Mouse (Mus musculus) spleen, postnatal 36 days (tissue): Measurements from ENCODE around the gene Ccdc152.

Source experiments
- DNase-seq, 2 experiments: peaks; one replicate each; pipeline ENCODE4 v3.0.0; 2022; ENCODE audit warnings: low spot score in 2 of 2, mixed read lengths in 1 of 2

Ccdc152 gene

DNA sequence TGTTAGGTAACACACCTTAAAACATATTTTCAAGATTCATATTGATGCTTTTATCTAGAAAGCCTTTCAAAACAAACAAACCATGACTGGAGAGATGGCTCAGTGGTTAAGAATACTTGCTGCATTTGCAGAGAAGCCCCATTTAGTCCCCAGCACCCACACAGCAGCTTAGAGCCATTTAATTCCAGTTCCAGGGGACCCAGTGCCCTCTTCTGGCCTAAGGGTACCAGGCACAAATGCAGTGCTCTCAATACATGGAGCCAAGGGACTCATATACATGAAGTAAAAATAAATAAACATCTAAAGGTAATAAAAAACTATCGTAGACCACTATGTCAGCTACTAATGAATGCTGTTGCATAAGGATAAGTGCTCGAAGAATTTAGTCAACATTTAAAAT, 25.9 kb downstream of the Ccdc152 start:
- peak in 1 of 2 experiments; percentile 8 for DNase-seq

DNA sequence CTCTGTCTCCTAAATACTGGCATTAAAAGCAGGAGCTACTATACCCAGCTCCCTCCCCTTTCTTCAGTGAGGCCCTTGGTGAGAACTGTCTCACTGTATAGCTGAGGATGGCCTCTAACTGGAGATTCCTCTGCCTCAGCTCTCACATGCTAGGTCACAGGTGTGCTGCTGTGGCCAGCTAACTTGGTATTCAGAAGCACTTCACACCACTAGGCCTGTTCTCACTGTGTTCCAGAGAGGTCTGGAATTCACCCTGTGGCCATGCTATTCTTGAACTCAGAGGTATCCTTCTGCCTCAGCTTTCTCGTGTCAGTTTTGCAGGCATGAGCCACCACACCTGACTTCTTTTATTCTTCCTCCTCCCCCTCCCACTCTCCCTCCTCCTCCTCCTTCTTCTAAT, 30.1 kb downstream of the Ccdc152 start:
- DNase-seq: no peak

DNA sequence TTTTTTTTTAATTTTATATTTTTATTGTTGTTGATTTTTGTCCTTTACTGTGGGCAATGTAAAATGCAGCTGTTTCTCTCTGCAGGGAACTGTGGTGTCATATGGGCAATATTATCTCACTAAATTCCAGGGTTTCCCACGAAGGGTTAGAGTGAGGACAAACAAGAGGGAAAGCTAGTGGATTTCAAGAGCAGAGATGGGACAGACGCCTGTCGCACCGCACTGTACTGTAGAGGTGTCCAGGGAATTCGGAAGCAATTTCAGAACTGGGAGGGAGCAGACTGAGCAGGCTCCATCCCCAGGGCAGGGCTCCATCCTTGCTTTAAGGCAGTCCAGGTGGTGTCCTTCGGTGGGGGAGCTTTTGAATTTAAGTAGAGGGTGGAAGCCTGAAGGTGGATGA, 32.1 kb downstream of the Ccdc152 start:
- no peak for DNase-seq

DNA sequence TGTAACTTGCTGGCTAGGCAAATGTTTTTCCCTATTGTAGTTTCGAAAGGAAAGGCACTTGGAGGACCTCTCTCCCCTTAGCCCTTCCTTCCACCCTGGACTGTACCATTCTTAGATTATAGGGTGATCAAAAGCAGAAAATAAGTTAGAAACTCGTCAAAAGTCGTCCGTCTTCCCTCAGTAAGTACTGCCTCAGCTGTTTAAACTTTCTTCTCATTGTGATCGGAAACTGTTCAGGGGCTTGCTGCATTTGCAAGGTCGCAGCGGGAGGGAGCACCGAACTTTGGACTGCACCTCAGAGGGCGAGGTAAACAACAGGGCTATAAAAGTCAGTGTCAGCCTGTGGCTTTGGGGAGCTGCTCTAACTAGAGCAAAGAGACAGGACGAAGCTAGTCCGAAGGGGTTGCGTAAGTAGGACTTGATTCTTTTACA, 32.7 kb downstream of the Ccdc152 start:
- peak; percentile 69 to 74 for DNase-seq

DNA sequence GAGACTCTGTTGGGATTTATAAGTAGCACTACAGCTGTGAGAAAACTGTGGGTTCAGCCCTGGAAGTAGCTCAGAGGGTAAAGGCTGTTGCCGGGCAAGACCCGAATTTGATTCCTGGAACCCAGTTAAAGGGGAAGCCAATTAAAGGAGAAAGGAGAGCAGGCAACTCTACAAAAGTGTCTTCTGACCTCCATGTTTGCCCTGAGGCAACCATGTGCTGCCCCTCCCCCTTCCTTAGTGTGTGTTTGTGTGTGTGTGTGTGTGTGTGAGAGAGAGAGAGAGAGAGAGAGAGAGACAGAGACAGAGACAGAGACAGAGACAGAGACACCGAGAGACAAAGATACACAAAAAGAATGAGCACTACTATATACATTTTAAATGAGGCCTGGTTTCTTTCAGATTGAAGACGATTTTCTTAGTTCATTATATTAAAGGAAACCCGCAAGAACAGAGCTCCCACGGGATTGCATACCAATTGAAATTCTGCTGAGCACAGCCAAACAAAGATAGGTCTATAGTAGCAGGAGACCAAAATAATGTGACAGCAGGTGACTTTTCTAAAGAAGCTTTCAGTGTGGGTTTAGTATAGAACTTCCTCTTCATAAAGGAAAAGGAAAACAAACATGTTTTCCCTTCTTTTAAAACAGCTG, 33.2 kb downstream of the Ccdc152 start:
- peak in 1 of 2 experiments; percentile 12 for DNase-seq

DNA sequence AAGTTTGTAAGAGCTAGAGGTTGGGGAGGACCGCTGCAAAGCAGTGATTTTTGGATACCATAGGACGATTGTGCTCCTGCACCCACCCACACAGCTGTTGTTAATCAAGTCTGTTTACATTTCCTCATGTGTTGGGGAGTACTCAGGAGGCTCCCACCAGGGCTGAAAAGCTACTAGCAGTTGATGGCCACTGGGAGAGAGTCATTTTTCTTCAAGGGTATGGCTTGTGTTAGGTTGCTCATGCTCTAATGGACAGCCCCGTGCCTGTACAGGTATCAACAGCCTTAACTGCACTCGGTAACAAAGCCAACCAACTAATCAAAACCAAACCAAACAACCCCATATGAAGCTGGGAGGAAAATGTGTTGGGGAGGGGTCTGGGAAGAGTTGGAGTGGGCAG, 33.8 kb downstream of the Ccdc152 start:
- DNase-seq: no peak

DNA sequence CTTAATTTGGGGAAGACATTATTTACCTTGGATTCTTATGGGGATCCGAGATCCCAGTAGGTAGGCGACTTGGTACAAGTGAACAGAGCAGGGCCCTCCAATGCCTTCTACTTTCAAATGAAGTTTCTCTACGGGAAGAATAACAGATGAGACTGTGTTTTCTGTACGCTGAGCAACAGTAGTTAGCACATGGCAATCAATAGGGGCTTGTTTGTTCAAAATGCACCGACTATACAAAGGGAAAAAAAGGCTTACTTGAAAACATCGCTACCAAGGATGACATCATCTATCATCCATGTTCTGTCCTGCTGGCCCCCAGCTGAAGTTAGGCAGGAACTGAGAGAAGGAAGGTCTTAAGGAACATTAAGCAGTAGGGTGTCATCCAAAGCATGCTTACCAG, 35.1 kb downstream of the Ccdc152 start, which contains the start of gene Selenop:
Gene Selenop (plus strand): TSS at position 301 of the 400 bp plus-strand sequence.
- no peak for DNase-seq

DNA sequence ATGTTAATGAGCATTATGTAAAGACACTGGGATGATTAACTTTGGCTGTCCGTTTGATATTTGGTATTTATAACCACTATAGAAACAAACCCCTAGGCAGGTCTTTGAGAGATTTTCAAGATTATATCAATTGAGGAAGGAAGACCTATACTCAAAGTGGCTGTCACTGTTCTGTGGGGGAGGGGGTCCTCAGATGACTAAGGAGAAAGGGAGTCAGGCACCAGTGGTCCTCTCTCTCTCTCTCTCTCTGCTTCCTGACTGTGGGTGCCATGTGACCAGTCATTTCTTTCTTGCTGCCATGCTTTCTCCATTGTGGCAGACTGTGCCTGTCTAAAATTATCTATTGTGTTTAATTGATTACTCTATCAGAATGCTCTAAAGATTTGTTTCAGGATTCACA, 38.5 kb downstream of the Ccdc152 start:
- DNase-seq: no peak

DNA sequence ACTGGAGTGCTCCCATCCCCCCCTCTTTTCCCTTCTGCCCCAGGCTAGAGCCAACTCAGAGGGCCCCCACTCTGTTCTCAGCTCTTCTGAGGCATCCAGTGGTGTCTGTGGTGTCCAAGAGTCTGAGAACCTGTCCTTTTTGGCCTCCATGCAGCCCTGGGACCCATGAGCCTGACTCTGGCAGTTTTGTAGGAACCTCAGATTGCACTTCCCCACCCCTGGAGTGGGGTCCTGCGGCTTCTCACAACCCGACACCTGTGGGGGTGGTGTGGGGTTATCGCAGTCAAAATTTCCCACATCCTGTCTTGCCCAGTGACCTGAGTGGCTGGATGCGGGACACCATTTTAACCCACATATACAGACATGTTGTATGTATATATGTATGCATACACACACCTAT, 39.0 kb downstream of the Ccdc152 start:
- DNase-seq: no peak

DNA sequence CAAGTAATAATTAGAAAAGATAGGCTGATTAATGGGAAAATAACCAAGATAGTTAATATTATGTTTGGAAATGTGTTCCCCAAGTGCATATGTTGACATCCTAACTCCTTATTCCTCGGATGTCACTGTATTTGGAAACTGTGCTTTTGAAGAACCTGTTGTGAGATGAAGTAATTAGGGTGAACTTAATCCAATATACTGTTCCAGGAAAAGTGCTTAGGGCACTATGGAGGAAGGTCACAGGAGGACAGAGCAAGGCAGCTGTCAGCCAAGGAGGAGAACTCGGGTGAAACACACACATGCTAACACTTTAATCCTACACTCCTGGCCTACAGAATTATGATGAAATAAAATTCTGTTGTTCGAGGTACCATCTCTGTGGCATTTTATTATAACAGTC, 40.4 kb downstream of the Ccdc152 start:
- no peak for DNase-seq

DNA sequence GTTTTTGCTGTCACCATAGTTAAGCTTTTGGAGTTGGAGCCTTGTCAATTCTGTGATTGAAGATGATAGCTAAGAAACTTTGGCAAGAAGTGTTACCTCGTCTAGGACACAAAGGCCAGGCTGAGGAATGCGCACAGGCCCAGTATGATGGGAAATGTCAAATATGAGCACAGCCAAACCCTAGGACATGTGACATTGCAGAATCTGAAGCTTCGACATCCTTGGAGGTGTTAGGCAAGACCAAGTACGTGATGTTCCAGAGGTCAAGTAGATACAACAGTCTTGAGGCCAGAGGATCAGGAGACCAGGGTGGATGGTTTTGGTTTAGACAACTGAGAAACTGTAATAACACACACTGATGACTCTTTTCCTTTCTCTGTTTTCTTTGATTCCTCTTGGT, 43.0 kb downstream of the Ccdc152 start:
- DNase-seq: no peak

DNA sequence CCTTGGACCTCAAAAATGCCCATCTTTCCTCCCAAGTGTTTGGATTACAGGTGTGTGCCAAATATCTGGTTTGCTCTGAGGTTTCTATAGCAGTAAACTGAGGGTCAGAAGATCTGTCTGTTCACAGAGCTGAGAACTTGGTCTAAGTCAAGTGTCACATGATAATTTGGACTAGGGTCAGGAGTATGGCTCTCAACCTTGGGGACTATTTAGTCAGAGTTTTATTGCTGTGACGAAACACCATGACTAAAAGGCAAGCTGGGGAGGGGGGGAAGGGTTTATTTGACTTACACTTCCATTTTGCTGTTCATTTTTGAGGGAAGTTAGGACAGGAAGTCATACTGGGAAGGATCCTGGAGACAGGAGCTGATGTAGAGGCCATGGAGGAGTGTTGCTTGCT, 44.3 kb downstream of the Ccdc152 start:
- DNase-seq: no peak

DNA sequence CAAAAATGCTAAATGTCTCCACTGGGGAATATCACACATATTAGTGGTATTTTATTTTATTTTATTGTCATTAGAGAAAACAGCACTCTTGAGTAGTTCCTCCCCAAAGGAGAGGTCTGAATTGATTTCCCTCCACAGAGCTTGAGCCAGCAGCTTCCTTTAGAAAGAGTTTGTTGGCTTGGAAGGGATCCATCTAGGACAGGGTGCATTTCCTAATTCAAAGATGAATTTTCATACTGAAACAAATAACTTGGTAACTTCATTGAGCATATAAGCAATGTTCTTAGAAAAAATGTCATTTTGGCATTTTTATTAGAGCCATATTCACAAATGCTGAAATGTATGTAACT, 51.6 kb downstream of the Ccdc152 start:
- no peak for DNase-seq

DNA sequence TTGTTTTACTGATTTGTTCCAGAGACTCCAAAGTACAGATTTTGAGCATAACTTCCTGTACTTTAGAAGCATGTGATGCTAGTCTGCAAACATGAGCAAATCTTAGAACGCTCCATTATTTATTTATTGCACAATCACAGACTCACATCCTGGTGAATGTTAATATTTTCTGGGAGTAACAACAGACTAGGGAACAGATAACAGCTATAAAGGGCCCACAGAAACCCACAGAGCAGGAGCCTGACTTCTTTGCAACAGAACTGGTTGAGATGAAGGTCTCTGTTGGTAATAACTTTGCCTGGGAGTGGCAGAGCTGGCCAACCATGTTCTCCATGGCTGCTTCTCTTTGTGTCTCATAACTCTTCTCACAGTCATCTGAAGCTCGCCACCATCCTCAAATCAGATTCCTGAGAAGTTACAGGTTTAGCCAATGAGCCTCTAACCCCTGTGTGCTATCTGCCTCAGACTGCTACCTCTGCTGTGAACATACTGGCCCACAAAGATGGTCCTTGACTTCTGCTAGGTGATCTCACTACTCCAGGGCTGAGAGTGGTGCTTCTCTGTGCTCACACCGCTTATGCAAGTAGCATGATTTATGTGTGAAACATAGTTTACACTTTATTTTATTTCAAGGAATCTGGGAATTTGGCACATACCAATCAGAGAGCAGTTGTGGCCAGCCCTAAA, 52.2 kb downstream of the Ccdc152 start:
- DNase-seq: no peak

DNA sequence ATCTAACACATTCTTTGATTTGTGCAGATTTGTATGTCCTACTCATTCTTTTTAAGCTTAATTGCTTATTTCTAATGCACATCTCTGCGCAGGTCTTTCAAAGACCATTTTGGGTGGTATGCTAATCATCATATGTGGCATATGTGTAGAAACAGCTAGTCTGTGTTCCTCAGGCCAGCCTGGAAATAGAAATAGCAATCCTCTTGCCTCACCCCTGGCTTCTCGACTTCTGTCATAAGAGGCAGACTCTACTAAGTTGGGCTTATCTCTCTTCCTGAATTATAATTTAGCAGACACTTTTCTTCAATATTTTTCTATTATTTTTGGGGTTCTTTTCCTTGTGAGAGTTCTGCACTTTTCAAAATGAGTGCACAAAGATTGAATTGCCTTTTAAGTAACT, 52.7 kb downstream of the Ccdc152 start:
- no peak for DNase-seq

DNA sequence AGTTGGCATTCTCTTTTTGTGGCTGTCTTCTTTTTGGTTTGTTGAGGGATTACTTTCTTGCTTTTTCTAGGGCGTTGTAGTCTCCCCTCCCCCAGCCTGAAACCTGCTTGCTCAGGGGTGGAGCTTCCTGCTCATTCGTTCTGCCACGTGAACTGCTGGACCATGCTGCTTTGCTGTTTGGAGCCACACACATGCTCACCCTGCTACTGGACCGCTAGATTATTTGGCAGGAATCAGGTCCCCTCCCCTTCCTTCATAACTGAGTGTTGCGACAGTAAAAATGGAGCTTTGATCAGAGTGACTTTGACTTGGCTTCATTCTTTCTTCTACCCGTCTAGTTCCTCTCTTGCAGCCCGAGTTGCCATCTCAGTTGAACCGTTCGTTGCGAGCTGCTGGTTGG, 58.3 kb downstream of the Ccdc152 start:
- DNase-seq: peak in 1 of 2 experiments; percentile 12

DNA sequence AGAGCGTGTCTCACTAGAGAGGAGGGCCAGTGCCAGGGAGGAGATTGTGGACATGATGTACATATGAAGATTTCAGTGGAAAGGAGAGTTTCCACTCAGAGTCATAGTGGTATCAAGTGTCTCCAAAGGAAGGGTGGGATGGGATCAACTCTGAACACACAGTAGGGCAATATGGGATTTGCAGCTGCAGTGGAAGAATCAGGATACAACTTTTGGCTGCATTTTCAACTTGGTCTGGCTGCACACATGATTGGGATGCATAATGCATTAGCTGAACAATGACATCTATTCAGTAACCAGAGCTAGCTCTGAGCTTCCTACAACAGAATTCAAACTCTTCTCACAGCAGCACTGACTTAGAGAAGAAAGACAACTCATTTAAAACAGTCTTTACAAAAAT, 65.4 kb downstream of the Ccdc152 start:
- no peak for DNase-seq

DNA sequence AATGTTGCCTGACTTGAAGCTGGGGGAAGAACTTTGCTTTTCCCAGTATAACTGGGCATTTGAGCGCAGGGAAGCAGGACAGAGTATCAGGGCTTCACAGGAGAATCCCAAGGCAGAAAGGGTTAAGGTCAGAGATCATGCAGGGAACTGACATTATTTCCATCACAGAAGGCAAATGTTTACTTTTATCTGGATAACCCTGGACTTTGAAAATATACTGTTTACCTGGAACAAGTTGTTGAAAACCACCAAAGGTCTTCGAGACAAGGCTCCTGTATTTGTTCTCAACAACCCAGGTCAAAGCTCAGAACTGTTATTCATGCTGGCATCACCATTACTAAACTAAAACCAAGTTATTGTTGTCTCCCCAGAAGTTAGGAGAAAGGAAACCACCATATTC, 67.0 kb downstream of the Ccdc152 start:
- no peak for DNase-seq

DNA sequence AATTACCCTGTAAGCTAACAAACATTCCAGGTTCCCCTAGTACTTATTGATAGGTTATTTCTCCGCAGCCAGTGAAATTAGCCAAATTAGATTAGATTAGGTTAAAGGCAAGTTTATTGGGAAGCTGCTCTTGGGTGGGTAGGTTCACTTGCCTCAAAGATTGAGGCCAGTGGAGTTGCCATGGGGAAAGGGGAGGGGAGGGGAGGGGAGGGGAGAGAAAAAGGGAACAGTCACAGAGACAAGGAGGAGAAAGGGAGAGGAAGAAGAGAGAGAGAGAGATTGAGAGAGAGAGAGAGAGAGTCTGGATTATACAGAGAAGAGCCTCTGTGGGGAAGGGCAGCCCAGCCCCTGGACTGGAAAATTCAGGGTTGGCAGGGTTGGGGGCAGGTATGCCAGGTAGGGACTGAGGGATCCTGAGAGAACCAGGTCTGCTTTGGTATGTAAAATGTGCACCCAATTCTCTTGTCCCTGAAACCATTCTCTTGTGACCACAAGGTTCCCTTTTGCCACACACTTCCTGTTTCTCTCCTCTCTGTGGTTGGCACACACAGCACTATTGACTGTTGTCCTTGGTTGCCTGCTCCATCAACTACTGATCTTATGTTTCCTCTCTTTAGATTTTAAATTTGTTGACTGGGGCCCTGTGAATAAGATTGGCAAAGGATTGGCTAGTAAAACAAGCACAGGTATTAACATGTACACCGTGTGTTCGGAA, 69.3 kb downstream of the Ccdc152 start:
- DNase-seq: peak; percentile 58 to 61

DNA sequence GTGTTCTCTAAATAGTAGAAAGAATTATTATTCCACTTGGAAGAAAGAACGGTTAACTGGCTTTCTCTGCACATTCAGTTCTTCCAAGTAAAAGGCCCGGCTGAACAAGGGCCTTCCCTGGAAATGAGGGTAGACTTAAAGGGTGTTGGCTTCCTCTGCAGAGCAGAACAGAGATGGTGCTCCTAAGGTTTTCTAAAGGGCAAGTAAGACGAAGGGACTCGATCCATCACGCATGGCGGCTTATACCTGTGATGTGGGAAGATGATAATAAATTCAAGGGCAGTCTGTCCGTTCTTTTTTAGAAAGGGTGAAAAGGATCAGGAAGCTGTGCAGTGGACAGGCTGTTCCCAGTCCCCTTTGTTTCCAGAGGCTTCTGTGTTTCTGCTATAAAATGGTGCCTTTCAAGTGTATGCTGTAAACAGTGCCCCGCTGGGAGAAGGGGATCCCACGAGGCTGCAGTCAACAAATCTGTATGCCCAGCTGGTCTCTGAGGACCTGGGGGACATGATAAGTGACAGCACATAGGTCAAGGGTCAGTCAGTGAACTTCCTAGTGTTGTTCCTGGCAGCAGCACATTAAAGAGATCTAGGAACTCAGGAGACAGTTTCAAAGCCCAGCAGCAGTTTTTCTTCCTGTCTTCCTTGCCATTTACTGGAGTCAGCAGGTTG, 71.0 kb downstream of the Ccdc152 start:
- DNase-seq: no peak

DNA sequence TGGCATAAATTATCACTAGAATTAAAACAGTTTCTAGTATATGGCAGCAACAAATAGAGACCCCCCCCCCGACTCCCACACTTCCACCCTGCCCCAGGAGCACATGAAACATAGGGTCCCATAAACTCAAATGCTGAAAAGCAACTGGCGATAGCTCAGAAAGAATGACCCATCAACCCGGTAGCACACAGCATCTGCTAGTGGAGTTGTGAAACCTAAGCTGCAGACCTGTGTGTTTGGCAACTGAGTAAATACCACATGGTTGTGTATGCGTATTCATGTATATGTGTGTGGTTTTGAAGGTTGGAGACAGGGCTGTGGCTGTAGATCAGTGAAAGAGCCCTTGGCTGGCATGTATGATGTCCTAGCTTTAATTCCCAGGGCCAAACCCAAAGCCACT, 72.3 kb downstream of the Ccdc152 start:
- DNase-seq: no peak
